Mouse (Mus musculus): Measurements from ENCODE around the gene Prss35.

The Prss35 gene

GRCm38 (mm10) chr9:86742959-86743911, at the start of gene Prss35:
Prss35 (plus strand) TSS chr9:86743649.
- DNase-seq (ENCODE audit: low spot score in 2 of 2): no peak

- no peak for DNase-seq (ENCODE audit: low spot score in 2 of 2)
Measured at GRCm38 (mm10) chr9:86693935-86694334, 49.5 kb upstream of the Prss35 start.

- no peak for DNase-seq (ENCODE audit: low spot score in 2 of 2)
Measured at GRCm38 (mm10) chr9:86694644-86695043, 48.8 kb upstream of the Prss35 start.

- DNase-seq (ENCODE audit: low spot score in 2 of 2): no peak
Measured at GRCm38 (mm10) chr9:86695199-86695817, 48.1 kb upstream of the Prss35 start.

GRCm38 (mm10) chr9:86695818-86696261, 47.6 kb upstream of the Prss35 start, which contains the start of gene Me1:
Me1 (minus strand) TSS chr9:86695953.
- DNase-seq (ENCODE audit: low spot score in 2 of 2): no peak

DNA sequence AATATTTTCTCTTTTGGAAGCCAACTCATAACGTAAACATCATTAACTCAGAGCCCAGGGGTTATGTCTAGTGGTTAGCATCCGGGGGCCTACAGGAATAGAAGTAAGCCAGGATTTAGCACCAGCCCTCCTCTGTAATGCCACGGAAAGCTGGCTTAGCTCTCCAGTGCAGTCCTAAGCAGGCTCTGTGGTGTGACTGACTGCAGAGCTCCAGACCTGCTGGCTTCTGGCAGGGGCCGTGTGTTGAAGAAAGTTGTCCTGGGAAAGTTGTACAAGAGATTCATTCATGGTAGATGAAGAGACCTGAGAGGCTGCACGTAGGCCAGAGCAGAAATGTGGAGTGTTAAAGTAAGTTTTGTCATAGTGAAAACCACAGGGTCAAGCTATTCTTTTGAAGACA, 42.2 kb upstream of the Prss35 start:
- no peak for DNase-seq (ENCODE audit: low spot score in 2 of 2)

DNA sequence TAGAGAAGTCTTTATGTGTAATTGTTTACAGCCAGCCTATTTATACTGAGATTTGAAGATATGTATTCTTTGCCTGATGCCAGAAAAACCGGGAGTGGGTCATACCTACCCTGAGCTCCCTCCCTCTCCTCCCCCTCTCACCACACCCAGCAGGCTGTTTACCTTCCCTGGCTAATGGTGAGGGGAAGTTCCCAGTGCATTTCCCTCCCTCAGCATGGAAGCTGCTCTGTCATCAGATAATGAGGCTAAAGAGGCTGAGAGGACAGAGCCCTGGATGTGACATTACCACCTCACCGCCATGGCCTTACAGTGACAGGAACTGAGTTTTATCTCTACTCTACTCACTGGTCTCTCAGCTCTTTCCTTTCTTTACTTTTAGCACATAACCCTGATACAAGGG, 41.6 kb upstream of the Prss35 start:
- DNase-seq (ENCODE audit: low spot score in 2 of 2): no peak

DNA sequence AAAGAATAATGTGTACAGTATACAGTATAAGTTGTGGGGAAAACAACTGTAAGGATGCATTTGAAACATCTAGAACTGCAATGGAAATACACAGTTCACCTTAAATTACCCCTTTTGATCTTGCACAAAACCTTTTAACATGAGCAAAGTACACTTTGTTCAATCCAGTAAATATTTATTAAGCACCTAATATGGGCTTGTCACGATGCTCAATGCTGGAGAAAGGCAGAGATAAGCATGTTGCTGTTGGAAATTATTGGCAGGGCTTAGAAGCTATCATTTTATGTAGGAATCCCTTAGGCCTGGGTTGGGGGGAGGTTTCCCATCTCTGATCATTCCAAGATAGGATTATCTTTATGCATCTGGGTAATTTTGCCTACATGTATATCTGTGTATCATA, 36.0 kb upstream of the Prss35 start:
- DNase-seq (ENCODE audit: low spot score in 2 of 2): no peak

- DNase-seq (ENCODE audit: low spot score in 2 of 2): no peak
Measured at GRCm38 (mm10) chr9:86708921-86709320, 34.5 kb upstream of the Prss35 start.

DNA sequence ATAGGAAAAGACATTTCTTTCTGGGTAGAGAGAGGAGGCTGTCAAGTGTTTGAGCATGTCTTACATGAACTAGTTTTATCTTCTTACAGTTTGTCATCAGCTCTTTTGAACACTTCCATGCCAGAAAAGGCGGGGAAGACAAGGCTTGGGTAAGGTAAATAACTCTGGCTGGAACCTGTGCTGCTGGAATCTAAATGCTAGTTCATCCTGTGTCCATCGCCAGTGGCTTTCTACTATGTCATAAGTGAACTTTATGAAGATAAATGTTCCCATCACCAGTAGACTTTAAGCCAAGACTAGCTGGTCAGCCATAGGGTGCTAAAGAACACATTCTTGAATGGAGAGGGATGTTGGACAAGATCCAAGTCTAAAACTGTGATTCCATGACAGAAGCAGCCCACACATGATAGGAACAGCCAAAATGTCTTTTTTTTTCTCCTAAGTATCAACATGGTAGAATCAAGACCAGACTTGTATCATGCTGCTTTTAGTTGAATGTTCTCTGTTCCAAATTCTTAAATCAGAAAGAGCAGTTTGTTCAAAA, 33.3 kb upstream of the Prss35 start:
- no peak for DNase-seq (ENCODE audit: low spot score in 2 of 2)

DNA sequence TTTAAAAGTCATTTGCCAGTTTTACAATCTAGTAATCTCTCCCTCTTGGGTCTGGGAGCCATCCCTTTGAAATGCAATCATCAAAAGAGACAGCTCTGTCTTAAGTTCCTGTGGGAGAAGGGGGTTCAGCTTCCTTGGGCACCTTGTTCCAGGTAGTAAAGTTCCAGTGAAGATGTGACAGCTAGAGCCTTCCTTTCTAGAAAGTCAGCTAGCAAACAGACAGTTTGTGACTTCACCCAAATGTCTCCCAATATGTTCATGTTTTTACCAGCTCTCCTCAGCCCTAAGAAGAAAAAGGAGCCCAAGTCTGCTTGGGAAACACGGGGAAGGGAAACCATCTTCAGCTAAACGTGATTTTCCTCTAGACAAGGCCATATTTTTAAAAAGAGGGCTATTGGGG, 30.8 kb upstream of the Prss35 start:
- no peak for DNase-seq (ENCODE audit: low spot score in 2 of 2)

DNA sequence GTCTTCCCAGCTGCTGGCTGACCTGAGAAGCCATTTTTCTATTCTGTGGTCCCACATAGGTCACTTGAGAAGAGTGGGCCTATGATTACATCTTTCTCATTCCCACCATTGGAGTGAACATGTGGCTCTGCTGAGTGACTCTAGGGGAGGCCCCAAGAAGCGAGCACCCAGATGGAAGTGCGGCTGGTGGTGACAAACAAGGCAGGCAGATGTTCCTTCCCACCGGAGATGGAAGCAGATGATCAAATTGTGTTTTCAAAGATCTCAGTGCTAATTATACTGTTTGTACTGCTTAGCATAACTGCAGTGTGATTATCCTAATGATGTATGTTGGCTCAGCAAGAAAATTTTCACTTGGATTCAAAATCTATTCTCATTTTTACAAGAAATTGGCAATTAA, 29.4 kb upstream of the Prss35 start:
- DNase-seq (ENCODE audit: low spot score in 2 of 2): no peak

- no peak for DNase-seq (ENCODE audit: low spot score in 2 of 2)
Measured at GRCm38 (mm10) chr9:86716540-86716939, 26.9 kb upstream of the Prss35 start.

- DNase-seq (ENCODE audit: low spot score in 2 of 2): no peak
Measured at GRCm38 (mm10) chr9:86717119-86717518, 26.3 kb upstream of the Prss35 start.

GRCm38 (mm10) chr9:86720227-86720626, 23.2 kb upstream of the Prss35 start:
- DNase-seq (ENCODE audit: low spot score in 2 of 2): no peak

DNA sequence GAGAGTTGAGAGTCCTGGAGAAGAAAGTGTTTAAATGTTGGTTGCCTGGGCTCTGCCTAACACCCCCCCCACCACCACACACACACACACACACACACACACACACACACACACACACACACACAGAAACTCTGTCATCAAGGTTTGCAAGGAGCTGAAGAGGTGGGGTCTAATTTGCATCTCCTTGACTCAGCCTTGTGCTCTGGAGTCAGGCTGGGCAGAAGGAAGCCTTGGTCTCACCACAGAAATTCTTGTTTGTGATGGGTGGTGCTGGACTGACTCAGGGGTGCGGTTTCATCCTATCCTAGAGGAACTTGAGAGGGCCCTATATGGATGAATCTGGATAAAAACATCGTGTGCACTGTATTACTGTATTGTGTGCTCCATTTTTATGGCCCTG, 22.7 kb upstream of the Prss35 start:
- no peak for DNase-seq (ENCODE audit: low spot score in 2 of 2)

GRCm38 (mm10) chr9:86725066-86725465, 18.4 kb upstream of the Prss35 start:
- DNase-seq (ENCODE audit: low spot score in 2 of 2): no peak

DNA sequence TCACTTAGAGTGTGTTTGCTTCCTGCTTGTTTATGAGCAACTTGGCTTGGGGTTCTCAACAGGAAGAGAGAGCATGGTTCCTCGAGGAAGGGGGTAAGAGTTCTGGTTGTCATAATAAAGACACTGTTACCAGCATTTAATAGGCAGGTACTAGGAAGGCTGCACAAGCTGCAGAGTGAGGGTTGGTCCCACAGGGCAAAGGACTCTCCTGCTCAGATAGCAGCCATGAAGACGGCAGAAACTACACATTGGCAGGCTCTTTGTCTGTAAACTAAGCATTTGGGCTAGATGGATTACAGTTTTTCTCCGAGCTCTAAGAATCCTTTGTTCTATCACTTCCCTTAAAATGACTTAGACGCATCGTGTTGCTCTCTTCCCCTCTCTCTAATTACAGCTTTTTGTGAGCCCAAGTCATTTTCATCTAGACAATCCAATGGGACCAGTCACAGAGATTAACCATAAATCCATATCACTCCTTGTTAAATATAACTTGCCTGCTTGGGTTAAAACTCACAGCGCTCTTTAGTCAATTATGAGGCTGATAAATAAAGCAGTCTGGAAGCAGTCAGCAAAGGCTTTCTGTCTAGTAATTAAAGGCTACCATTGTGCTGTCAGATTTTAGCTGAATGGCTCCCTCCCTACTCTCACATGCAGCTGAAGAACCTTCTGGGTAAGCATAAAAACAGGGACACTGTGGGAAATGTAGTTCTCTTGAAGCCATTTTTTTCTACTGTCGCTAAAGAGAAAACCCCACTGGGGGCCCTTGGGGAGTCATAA, 17.7 kb upstream of the Prss35 start:
- no peak for DNase-seq (ENCODE audit: low spot score in 2 of 2)

DNA sequence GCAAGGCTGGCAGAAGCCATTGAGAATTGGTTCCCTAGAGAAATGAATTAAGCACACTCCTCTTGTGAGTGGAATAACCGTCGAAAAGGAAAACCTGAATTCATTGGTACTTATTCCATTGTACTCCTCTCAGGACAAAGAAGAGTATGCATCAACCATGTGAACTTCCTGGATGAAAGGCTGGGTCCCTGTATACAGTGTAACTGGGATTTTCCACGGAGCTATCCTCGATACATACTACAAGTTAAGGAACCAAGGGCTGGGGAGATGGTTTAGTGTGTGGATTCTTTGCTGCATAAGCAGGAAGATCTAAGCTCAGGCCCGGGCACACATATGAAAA, 17.1 kb upstream of the Prss35 start:
- DNase-seq (ENCODE audit: low spot score in 2 of 2): no peak

GRCm38 (mm10) chr9:86728214-86728814, 15.1 kb upstream of the Prss35 start:
- DNase-seq (ENCODE audit: low spot score in 2 of 2): no peak

DNA sequence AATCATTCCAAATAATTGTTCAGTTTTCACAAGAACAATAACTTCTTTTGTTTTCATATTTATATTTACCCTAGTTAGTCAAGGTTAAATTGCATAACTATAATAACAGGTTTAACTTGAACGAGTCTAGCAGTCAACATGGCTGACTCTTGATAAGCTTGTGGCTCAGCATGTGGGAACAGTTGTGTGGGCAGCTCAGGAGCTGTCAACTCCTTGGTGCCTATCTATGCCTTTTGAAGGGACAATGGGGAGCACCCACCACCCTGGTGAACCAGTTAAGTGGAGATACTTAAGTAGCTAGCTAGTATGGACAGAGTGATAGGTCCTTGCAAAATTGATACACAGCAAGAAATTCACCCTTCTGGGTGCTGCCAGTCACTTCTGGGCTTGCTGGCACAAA, 14.4 kb upstream of the Prss35 start:
- no peak for DNase-seq (ENCODE audit: low spot score in 2 of 2)

DNA sequence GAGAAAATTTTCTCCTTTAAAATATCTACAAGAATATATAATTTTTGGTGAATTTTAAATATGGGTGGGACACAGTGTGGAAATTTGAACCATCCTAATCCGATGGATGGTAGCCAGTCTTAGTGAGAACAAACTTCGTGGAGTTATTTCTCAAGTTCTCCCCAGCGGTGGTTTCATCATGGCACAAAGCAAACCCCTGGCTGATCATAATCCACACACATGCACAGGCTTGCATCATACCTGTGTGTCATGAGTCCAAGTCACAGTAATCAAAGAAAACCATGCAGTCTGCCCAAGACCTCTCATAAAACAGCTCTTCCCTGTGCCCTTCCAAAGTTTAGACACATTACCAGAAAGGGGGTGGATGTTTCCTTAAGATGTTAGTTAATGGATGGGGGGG, 13.6 kb upstream of the Prss35 start:
- DNase-seq (ENCODE audit: low spot score in 2 of 2): no peak
